Mouse (Mus musculus) right cerebral cortex, postnatal 25 days (tissue): Measurements from ENCODE around the gene Abcb4.
"Not testable (repeated sequence)": the region's sequence is repeated elsewhere in the genome, so short reads cannot be mapped to it uniquely, and the experiment has no call there.

Experiments used
- DNase-seq: peaks from one replicate; pipeline ENCODE4 v3.0.0; 2022

The Abcb4 gene

GRCm38 (mm10) chr5:9006585-9006984, 113.1 kb downstream of the Abcb4 start:
- DNase-seq, result not testable (repeated sequence)
